Mouse (Mus musculus) stomach, postnatal 0 days (tissue): ENCODE measurements around the gene Pias3. TPM values are rescaled to one million over a fixed set of nuclear protein-coding genes. Genes with fewer than 3 reads are reported as not detected.
A peak's percentile ranks its signal among the peaks of the same experiment; 100 is the strongest.

Source experiments
- ATAC-seq: fragments of 200-750 bp; cut with Nextera tagmentation; 2 replicates; pipeline ENCODE4 v1.8.0; 2017; ENCODE audit not compliant: low FRiP score, low TSS enrichment
- DNase-seq: peaks from one replicate; pipeline ENCODE4 v3.0.0-alpha.2; 2016; ENCODE audit warnings: low spot score
- H3K27ac ChIP-seq: fragments of 300-500 bp; sonication (generic); replicated peaks from 2 replicates; pipeline ENCODE4 v1.5.1; 2014; ENCODE audit warnings: mild to moderate bottlenecking, control low read depth
- H3K27me3 ChIP-seq: fragments of 300-500 bp; sonication (generic); 2 replicates; pipeline ENCODE4 v1.6.1; 2014; ENCODE audit warnings: low read length; ENCODE audit not compliant: control insufficient read depth, insufficient read depth
- H3K36me3 ChIP-seq: fragments of 300-500 bp; sonication (generic); 2 replicates; pipeline ENCODE4 v1.6.1; 2014; ENCODE audit warnings: low read length, mixed read lengths; ENCODE audit not compliant: control insufficient read depth, insufficient read depth
- H3K4me1 ChIP-seq: fragments of 300-500 bp; sonication (generic); replicated peaks from 2 replicates; pipeline ENCODE4 v1.6.1; 2014; ENCODE audit warnings: antibody characterized with exemption; ENCODE audit not compliant: control insufficient read depth, insufficient read depth
- H3K4me2 ChIP-seq: fragments of 300-500 bp; sonication (generic); replicated peaks from 2 replicates; pipeline ENCODE4 v1.6.1; 2014; ENCODE audit warnings: low read depth, mild to moderate bottlenecking, control low read depth, moderate library complexity
- H3K4me3 ChIP-seq: fragments of 300-500 bp; sonication (generic); 2 replicates; pipeline ENCODE4 v1.5.1; 2014; ENCODE audit warnings: low read depth, low read length, control low read depth
- H3K9ac ChIP-seq: fragments of 300-500 bp; sonication (generic); 2 replicates; pipeline ENCODE4 v1.6.1; 2014; ENCODE audit warnings: mild to moderate bottlenecking, low read length, control low read depth, mixed read lengths
- H3K9me3 ChIP-seq: fragments of 300-500 bp; sonication (generic); 2 replicates; pipeline ENCODE4 v1.6.1; 2016; ENCODE audit warnings: low read length; ENCODE audit not compliant: control insufficient read depth
- CTCF ChIP-seq: IDR thresholded peaks from 2 replicates; pipeline ENCODE4 v1.5.1; 2016; ENCODE audit warnings: antibody characterized with exemption, low read depth, mild to moderate bottlenecking, moderate library complexity
- EP300 ChIP-seq: optimal IDR thresholded peaks from 2 replicates; pipeline ENCODE3; 2016; ENCODE audit warnings: antibody characterized with exemption
- WGBS: fragments of 180-500 bp; shearing (Covaris S2); extraction: QIAGEN DNeasy Blood & Tissue Kit; methylation state at CpG from one replicate; pipeline ENCODE4 v1.1.7; 2014; 5-methylcytosine and 5-hydroxymethylcytosine counted together
- polyA plus RNA-seq: library from polyadenylated mRNA; unstranded; fragments of >200 nt; fragmentation: Nextera tagmentation; extraction: Ambion mirVana; gene quantifications from 2 replicates; pipeline ENCODE4 v1.2.1, GENCODE M21; 2015

Gene Pias3
- polyA plus RNA-seq, 1 experiment from 2014 or later, result 23.4 TPM

DNA sequence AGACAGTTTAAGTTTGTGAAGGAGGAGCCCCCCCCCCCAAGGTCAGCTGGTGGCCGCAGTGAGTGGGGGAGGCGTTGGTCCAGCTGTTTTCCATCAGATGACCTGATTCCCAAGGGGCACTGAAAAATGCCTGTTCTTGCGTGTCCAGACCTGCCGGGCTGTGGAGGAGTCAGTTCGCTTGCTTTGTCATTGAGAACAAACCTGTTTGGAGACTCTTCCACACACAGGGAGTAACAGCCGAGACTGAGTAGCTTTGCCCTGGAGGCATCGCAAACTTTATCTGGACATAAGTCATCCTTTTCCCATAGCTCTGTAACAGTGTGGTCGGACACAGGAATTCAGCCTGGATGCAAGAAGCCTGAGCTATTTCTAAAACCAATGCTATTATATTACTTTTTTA, 21.7 kb upstream of the Pias3 start:
- Histone ChIP-seq H3K4me2 (no peak overlapping the region), H3K9me3 (no peaks in the 10 kb centered on the region), H3K27me3 (no peaks in the 10 kb centered on the region), H3K36me3 (no peaks in the 10 kb centered on the region), H3K4me1 (no peaks in the 10 kb centered on the region), H3K9ac (no peak overlapping the region), H3K4me3 (no peak overlapping the region), H3K27ac (0 out of 2 replicates have a peak overlapping the region, but pooled peaks have one; percentile 6)
- TF ChIP-seq CTCF (no peak), EP300 (no peak)
- DNase-seq, result no peak
- 33% methylated on average over 8 of the region's 8 CpGs for WGBS
- no peak for ATAC-seq

DNA sequence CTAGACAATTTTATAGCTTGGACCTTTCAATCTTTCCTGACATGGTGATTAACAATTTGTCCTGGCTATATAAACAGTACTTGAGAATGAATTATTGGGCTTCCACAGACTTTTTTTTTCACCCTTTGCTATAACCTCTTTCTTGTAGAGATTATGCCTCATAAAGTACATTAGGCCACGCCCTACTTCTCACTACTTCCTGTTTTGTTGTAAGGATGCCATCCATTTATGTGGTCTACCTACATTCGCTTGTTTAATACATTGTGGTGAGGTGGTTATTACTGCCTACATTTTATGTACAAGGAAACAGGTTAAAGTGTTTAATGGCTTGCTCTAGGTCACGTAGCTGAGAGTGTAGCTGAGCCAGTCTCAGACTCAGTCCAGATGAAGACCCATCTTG, 21.0 kb upstream of the Pias3 start:
- TF ChIP-seq EP300, result no peak
- TF ChIP-seq CTCF, result no peak
- no peak for ATAC-seq

DNA sequence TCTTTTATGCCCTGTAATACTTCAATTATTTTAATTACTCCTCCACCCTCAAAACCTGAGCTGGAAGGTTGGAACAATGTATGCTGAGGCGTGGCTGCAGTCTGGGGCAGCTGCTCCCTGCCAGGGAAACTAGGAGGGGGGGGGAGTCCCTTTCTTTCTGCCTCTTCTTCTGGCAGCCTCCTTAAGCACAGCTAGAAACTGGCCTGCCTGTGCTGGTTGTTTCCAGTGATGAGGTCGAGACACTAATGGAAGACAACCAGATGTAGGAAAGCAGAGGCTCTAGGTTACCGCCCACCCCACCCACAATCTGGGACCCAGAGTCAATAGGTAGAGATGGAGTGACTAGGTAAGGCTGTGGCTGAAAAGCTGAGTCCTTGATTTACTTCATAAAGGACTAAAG, 20.5 kb upstream of the Pias3 start:
- H3K27me3 ChIP-seq, result no peaks in the 10 kb centered on the region
- no peaks in the 10 kb centered on the region for H3K36me3 ChIP-seq
- no peaks in the 10 kb centered on the region for H3K4me1 ChIP-seq
- H3K27ac ChIP-seq, result peak overlapping the region; percentile 77
- no peaks in the 10 kb centered on the region for H3K9me3 ChIP-seq
- no peak overlapping the region for H3K4me2 ChIP-seq
- ATAC-seq, result no peak
- no peak for DNase-seq
- no peak for TF ChIP-seq CTCF
- no peak for TF ChIP-seq EP300
- H3K9ac ChIP-seq, result no peak overlapping the region
- H3K4me3 ChIP-seq, result no peak overlapping the region
- WGBS, result 41% methylated on average over 3 of the region's 3 CpGs

More for the DNA sequence above, 21.0 kb upstream of the Pias3 start:
- WGBS, result 67% methylated on average over 3 of the region's 3 CpGs
- Histone ChIP-seq H3K27ac (peak overlapping the region; percentile 77), H3K4me1 (no peaks in the 10 kb centered on the region), H3K36me3 (no peaks in the 10 kb centered on the region), H3K27me3 (no peaks in the 10 kb centered on the region), H3K4me3 (no peak overlapping the region), H3K9me3 (no peaks in the 10 kb centered on the region), H3K9ac (no peak overlapping the region), H3K4me2 (no peak overlapping the region)
- no peak for DNase-seq

DNA sequence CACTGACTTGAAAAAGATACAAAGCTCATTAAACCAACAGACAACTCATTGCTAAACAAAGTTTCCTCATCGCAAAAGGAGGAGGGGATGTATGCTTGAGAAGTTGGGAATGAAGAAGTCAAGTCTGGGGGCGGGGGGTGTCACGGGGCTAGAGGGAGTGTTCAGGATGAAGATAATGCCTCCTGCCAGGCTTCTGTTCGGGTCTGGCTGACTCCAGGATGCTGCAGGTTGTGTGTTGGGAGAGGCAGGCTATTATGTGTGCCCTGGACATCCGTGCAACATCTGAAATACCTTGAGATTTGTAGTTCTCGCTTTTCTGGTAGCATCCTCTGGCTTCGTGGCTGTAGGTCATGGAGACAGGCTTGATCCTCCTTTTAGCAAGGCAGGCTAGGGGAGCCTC, 17.7 kb upstream of the Pias3 start:
- no peak for DNase-seq
- Histone ChIP-seq H3K27ac (peak overlapping the region; percentile 59), H3K4me1 (no peaks in the 10 kb centered on the region), H3K4me3 (no peak overlapping the region), H3K27me3 (no peaks in the 10 kb centered on the region), H3K36me3 (no peaks in the 10 kb centered on the region), H3K9ac (no peak overlapping the region), H3K9me3 (no peaks in the 10 kb centered on the region), H3K4me2 (no peak overlapping the region)
- 66% methylated on average over 7 of the region's 7 CpGs for WGBS
- TF ChIP-seq CTCF, result no peak
- no peak for TF ChIP-seq EP300
- ATAC-seq, result no peak

DNA sequence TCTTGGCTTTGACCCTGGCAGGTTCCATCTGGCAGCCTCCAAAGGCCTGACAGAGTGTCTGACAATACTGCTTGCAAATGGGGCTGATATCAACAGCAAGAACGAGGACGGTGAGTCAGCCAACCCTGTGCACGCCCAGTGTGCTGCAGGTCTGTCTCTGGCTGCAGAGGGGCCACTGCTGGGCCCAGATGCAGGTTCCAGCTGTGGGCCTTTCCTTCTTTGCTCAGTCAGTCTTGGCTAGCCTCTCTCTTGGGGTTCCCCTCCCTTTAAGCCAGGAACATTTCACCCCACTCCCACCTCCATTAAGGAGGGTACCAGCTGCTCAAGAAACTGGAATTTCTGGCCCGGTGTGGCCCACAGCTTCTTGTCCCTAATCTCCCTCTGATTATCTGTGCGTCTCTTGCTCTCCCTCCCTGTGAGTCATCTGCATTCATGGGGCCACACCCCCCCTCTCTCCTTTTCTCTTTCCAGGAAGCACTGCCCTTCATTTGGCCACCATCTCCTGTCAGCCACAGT, 17.0 kb upstream of the Pias3 start:
- peak; percentile 88 for ATAC-seq
- WGBS, result 16% methylated on average over 5 of the region's 5 CpGs

DNA sequence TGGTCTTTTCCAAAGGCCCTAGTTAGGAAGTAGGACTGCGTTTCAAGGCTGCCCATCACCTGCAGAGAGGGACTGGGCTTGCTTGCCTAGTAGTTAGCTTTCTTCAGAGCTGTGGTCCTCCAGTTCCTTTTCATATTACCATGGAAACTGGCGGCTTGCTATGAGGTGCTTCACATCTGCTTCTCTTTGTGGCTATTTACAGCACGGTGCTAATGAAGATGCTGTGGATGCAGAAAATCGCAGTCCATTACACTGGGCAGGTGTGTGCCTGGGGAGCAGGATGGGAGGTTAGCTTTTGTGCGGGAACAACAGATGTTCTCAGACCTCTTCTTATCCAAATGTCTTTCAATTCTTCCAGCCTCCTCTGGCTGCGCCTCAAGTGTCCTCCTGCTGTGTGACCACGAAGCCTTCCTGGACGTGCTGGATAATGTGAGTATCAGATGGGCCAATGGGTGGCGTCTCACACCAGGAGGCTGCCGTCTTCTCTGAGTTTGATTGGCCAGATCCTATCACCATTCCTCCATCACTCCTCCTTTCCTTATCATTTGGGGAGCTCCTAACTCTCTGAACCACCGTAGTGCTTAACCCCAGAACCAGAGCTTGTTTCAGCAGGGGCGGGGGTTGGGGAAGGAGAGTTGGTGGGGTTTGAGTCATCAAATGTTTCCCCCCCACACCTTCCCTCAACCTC, 15.8 kb upstream of the Pias3 start:
- ATAC-seq (no peak), DNase-seq (no peak)
- Histone ChIP-seq H3K36me3 (no peaks in the 10 kb centered on the region), H3K27ac (peak overlapping the region; percentile 53; the same call in 1 of the 2 replicates), H3K4me2 (no peak overlapping the region), H3K4me3 (no peak overlapping the region), H3K9me3 (no peaks in the 10 kb centered on the region), H3K9ac (no peak overlapping the region), H3K27me3 (no peaks in the 10 kb centered on the region), H3K4me1 (0 out of 2 replicates have a peak, but pooled peaks cover 3% of the 10 kb centered on the region)
- TF ChIP-seq CTCF, result no peak
- TF ChIP-seq EP300, result no peak
- 40% methylated on average over 12 of the region's 12 CpGs for WGBS

More for the DNA sequence above, 17.0 kb upstream of the Pias3 start:
- Histone ChIP-seq H3K4me3 (no peak overlapping the region), H3K9ac (no peak overlapping the region), H3K27ac (peak overlapping the region; percentile 59), H3K4me1 (no peaks in the 10 kb centered on the region), H3K36me3 (no peaks in the 10 kb centered on the region), H3K4me2 (no peak overlapping the region), H3K9me3 (no peaks in the 10 kb centered on the region), H3K27me3 (no peaks in the 10 kb centered on the region)
- TF ChIP-seq EP300 (peak; percentile 95), CTCF (no peak)
- peak; percentile 63 for DNase-seq
